Mouse (Mus musculus) forebrain, embryonic 14.5 days (tissue): ENCODE measurements around the gene Castor1. TPM values are rescaled to one million over a fixed set of nuclear protein-coding genes. Genes with fewer than 3 reads are reported as not detected.
A peak's percentile ranks its signal among the peaks of the same experiment; 100 is the strongest.

Experiments
- ATAC-seq: fragments of 200-750 bp; cut with Nextera tagmentation; 2 replicates; pipeline ENCODE4 v1.8.0; 2017; ENCODE audit warnings: mild to moderate bottlenecking, moderate library complexity
- DNase-seq: peaks from one replicate; pipeline ENCODE4 v3.0.0-alpha.2; 2015; ENCODE audit warnings: low spot score
- H3K27ac ChIP-seq: fragments of 300-500 bp; sonication (generic); 2 replicates; pipeline ENCODE4 v1.5.1; 2014; ENCODE audit warnings: low read depth, mild to moderate bottlenecking, control low read depth, low read length, moderate library complexity
- H3K27me3 ChIP-seq: fragments of 300-500 bp; sonication (generic); replicated peaks from 2 replicates; pipeline ENCODE4 v1.6.1; 2014; ENCODE audit warnings: low read length, control low read depth, mixed read lengths; ENCODE audit not compliant: control insufficient read depth, insufficient read depth
- H3K36me3 ChIP-seq: fragments of 300-500 bp; sonication (generic); 2 replicates; pipeline ENCODE4 v1.6.1; 2014; ENCODE audit warnings: low read length, control low read depth; ENCODE audit not compliant: control insufficient read depth, insufficient read depth
- H3K4me1 ChIP-seq: fragments of 300-500 bp; sonication (generic); 2 replicates; pipeline ENCODE4 v1.6.1; 2014; ENCODE audit warnings: antibody characterized with exemption, low read length, control low read depth; ENCODE audit not compliant: control insufficient read depth, insufficient read depth
- H3K4me2 ChIP-seq: fragments of 300-500 bp; sonication (generic); 2 replicates; pipeline ENCODE4 v1.6.1; 2014; ENCODE audit warnings: mild to moderate bottlenecking, control low read depth, low read length
- H3K4me3 ChIP-seq: fragments of 300-500 bp; sonication (generic); 2 replicates; pipeline ENCODE4 v1.5.1; 2014; ENCODE audit warnings: low read depth, low read length, control low read depth
- H3K9ac ChIP-seq: fragments of 300-500 bp; sonication (generic); 2 replicates; pipeline ENCODE4 v1.6.1; 2014; ENCODE audit warnings: mild to moderate bottlenecking, low read length, control low read depth, moderate library complexity
- H3K9me3 ChIP-seq: fragments of 300-500 bp; sonication (generic); replicated peaks from 2 replicates; pipeline ENCODE4 v1.6.1; 2016; ENCODE audit warnings: low read length, control low read depth, mixed read lengths; ENCODE audit not compliant: control insufficient read depth
- WGBS: fragments of 180-500 bp; shearing (Covaris S2); extraction: QIAGEN DNeasy Blood & Tissue Kit; methylation state at CpG from one replicate; pipeline ENCODE4 v1.1.7; 2014; 5-methylcytosine and 5-hydroxymethylcytosine counted together
- polyA plus RNA-seq: library from polyadenylated mRNA; unstranded; fragments of >200 nt; fragmentation: Nextera tagmentation; extraction: Ambion mirVana; gene quantifications from 2 replicates; pipeline ENCODE4 v1.2.1, GENCODE M21; 2014

Castor1 gene
- polyA plus RNA-seq, 1 experiment from 2014 or later, result 1.8 TPM

DNA sequence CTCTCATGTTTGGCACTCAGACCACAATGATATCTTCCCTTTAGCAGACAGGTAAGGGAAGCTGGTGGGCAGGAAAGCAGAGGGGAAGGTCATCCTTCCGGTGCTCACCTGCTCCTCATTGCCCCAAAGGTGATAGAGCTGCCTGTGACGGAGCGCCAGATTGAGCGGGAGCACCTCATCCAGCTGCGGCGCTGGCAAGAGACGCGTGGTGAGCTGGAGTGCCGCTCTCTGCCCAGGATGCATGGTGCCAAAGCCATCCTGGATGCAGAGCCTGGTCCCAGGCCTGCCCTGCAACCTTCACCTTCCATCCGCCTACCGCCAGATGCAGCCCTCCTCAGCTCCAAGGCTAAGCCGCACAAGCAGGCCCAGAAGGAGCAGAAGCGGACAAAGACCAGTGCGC lies 3.5 kb upstream of the Castor1 start:
- peaks cover 38% of the 10 kb centered on the region for H3K36me3 ChIP-seq
- H3K4me1 ChIP-seq, result no peaks in the 10 kb centered on the region
- no peak overlapping the region for H3K4me3 ChIP-seq
- no peak for DNase-seq
- H3K9ac ChIP-seq, result no peak overlapping the region
- no peaks in the 10 kb centered on the region for H3K9me3 ChIP-seq
- no peak overlapping the region for H3K27ac ChIP-seq
- H3K27me3 ChIP-seq, result peaks cover 8% of the 10 kb centered on the region; the same call in 1 of the 2 replicates
- 95% methylated on average over 14 of the region's 14 CpGs for WGBS
- no peak overlapping the region for H3K4me2 ChIP-seq
- ATAC-seq, result no peak

DNA sequence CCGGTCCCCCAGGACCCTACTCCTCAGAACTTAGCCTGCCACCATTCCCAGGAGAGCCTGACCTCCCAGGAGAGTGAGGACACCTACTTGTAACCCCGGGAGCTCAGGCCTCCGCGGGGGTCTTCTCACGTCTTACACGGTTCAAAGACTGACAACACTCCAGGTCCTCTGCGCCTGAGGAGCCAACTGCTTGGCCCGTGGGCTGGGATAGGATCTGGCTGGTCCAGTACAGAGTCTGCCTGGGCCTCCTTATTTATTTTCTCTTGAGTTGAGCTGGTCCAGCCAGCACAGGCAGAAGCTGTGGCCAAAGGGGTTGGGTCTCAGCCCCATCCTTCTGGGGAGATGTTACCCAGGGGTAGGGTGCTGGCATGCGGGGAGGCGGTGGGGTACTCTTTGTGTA lies 3.0 kb upstream of the Castor1 start:
- peaks cover 35% of the 10 kb centered on the region for H3K36me3 ChIP-seq
- no peak overlapping the region for H3K27ac ChIP-seq
- no peak overlapping the region for H3K4me2 ChIP-seq
- H3K27me3 ChIP-seq, result peaks cover 8% of the 10 kb centered on the region; the same call in 1 of the 2 replicates
- no peaks in the 10 kb centered on the region for H3K9me3 ChIP-seq
- no peak for ATAC-seq
- no peaks in the 10 kb centered on the region for H3K4me1 ChIP-seq
- no peak overlapping the region for H3K4me3 ChIP-seq
- H3K9ac ChIP-seq, result no peak overlapping the region
- 86% methylated on average over 10 of the region's 10 CpGs for WGBS
- DNase-seq, result no peak

DNA sequence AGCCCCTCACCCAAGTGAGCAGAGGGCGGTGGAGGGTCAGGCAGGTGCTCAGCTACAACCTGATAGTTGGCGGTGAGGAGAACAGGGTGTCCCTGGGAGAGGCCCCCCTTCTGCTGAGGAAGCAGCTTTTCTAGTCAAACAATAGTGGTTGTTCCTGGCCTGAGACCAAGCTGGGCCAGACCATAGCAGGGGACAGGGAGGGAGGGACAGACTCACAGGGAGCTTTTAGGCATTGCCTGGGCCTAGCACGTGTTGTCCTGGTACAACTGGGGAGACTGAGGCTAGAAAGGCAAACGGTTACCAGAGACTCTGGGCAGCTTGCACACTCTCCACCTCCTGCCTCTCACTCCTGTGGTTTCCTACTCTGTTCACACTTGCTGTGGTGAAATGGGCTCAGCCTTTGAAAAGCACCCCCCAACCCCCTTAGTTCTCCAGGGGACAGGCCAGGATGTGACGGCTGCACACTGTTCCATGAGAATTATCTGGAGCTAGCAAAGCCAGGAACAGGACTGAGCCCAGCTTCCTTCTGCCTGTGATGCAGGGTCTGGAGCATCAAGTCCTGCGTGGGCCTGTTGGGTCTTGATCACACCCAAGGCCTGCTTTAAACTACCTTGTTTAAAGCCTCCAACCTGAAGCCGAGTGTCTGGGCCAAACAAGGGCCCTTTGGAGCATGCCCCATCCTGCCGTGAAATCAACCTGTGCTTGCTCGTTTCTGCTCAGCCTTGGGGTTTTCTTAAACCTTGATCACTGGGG lies 1.6 kb upstream of the Castor1 start:
- no peak overlapping the region for H3K9ac ChIP-seq

DNA sequence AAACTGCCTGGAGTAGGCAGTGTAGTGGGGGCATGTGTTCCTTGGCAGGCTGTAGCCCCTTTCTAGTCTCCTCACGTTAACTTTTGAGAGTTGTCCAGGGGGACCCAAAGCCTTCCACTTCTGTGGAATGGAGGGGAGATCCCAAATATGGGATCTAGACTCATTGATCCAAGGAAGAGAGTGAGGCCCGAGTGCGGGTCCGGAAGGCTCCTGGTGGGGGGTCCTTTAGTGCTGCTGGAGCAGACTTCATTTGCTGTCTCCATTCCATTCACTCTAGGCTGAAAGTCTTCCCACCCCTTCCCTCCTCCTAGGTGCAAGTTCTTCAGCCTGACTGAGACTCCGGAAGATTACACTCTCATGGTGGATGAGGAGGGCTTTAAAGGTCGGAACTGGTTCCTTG lies 612 bp downstream of the Castor1 start:
- Histone ChIP-seq H3K9me3 (no peaks in the 10 kb centered on the region), H3K4me3 (peak overlapping the region; percentile 38), H3K9ac (no peak overlapping the region; the same call in 1 of the 2 replicates), H3K4me1 (no peaks in the 10 kb centered on the region), H3K27ac (no peak overlapping the region), H3K4me2 (peak overlapping the region; percentile 72), H3K36me3 (peaks cover 11% of the 10 kb centered on the region), H3K27me3 (peaks cover 8% of the 10 kb centered on the region; the same call in 1 of the 2 replicates)
- no peak for ATAC-seq
- WGBS, result 13% methylated on average over 6 of the region's 6 CpGs
- no peak for DNase-seq

More for the DNA sequence above, 1.6 kb upstream of the Castor1 start:
- Histone ChIP-seq H3K36me3 (peaks cover 28% of the 10 kb centered on the region), H3K4me3 (no peak overlapping the region), H3K9me3 (no peaks in the 10 kb centered on the region), H3K4me1 (no peaks in the 10 kb centered on the region), H3K27me3 (peaks cover 8% of the 10 kb centered on the region; the same call in 1 of the 2 replicates), H3K27ac (no peak overlapping the region), H3K4me2 (no peak overlapping the region)
- DNase-seq (no peak), ATAC-seq (no peak)
- WGBS, result 76% methylated on average over 9 of the region's 9 CpGs

DNA sequence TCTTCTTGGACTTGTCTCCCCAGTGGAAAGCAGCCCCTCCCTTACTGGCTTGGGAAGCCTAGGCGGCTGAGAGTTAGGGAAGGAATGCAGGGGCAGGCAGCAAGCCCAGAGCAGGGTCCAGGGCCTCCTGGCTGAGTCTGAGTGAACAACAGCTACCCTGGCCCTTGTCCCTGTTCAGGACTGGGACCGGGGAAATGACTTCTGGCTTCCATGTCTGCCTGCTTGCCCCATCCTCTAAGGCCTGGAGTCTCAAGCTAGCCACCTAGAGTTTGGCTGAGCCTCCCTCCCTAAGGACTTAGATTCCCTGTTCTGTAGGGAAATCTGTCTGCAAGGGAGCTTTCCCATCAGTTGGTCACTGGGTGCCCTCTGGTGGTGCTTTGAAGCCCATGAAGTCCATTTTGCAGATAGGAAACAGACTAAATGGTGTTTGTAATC lies 1.3 kb downstream of the Castor1 start:
- Histone ChIP-seq H3K9ac (no peak overlapping the region), H3K4me1 (no peaks in the 10 kb centered on the region), H3K27ac (no peak overlapping the region), H3K4me3 (no peak overlapping the region), H3K9me3 (no peaks in the 10 kb centered on the region), H3K36me3 (peaks cover 6% of the 10 kb centered on the region), H3K27me3 (peaks cover 8% of the 10 kb centered on the region; the same call in 1 of the 2 replicates), H3K4me2 (no peak overlapping the region)
- 16% methylated on average over 2 of the region's 2 CpGs for WGBS
- DNase-seq (peak; percentile 80), ATAC-seq (peak; percentile 38; the same call in 1 of the 2 replicates)

DNA sequence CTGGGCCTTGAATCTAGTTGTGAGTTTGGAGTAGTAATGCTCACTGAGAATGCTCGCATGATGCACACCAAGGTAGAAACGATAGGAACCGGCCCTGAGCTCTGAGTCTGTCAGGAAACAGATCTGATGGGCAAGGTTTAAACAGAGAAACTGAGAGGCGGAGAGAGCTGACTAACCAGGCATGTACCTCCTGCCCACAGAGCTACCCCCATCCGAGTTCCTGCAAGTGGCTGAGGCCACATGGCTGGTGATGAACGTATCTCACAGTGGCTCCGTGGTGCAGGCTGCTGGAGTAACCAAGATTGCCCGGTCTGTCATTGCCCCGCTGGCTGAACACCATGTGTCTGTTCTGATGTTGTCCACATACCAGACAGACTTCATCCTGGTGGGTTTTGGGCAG lies 1.9 kb downstream of the Castor1 start:
- ATAC-seq, result no peak
- Histone ChIP-seq H3K4me1 (no peaks in the 10 kb centered on the region), H3K36me3 (peaks cover 3% of the 10 kb centered on the region), H3K4me2 (no peak overlapping the region), H3K9ac (no peak overlapping the region), H3K27ac (no peak overlapping the region), H3K9me3 (no peaks in the 10 kb centered on the region), H3K27me3 (peaks cover 8% of the 10 kb centered on the region; the same call in 1 of the 2 replicates), H3K4me3 (no peak overlapping the region)
- WGBS, result 66% methylated on average over 9 of the region's 9 CpGs
- no peak for DNase-seq

DNA sequence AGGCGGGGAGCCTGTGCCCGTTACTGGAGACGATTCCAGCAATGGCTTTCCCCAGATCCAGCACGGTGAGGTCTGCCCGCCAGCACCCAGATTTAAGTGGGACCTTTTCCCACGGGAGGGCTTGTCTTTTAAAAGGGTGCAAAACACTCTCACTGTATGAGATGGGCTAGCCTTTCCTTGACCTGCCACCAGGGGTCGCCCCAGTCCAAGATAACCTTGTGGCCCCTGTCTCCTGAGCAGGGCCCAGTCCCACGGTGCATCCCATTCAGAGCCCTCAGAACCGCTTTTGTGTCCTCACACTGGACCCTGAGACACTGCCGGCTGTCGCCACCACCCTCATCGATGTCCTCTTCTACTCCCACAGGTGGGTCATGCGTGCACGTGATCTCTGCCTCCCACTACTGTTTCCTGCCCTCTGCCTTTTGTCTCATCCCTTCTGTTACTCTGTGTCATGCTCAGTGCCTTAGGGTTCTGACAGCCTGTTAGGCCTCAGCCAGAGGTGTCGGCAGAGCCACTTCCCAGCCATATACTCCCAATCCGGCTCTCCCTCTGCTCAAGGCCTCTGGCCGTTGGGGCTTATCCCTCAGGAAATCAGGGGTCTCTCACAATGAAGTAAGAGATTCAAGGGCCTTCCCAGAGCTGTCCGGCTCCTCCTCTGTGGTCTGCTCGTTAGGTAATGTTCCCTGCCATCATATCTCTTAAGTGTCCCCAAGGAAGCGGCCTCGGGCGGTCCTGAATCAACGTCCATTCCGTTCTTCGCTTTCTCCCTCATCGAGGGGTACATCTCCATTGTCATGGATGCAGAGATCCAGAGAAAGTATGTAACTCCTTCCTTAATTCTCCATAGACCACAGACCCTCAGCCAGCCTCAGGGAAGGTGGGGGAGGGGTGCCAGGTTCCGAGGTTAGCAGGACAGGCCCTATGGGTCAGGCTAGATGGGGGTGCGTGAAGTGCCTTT lies 2.7 kb downstream of the Castor1 start:
- WGBS, result 47% methylated on average over 28 of the region's 28 CpGs
- Histone ChIP-seq H3K4me2 (no peak overlapping the region), H3K9ac (no peak overlapping the region), H3K27ac (no peak overlapping the region), H3K4me3 (no peak overlapping the region), H3K36me3 (no peaks in the 10 kb centered on the region), H3K4me1 (no peaks in the 10 kb centered on the region), H3K27me3 (peaks cover 8% of the 10 kb centered on the region; the same call in 1 of the 2 replicates), H3K9me3 (no peaks in the 10 kb centered on the region)
- DNase-seq (peak; percentile 56), ATAC-seq (no peak)

DNA sequence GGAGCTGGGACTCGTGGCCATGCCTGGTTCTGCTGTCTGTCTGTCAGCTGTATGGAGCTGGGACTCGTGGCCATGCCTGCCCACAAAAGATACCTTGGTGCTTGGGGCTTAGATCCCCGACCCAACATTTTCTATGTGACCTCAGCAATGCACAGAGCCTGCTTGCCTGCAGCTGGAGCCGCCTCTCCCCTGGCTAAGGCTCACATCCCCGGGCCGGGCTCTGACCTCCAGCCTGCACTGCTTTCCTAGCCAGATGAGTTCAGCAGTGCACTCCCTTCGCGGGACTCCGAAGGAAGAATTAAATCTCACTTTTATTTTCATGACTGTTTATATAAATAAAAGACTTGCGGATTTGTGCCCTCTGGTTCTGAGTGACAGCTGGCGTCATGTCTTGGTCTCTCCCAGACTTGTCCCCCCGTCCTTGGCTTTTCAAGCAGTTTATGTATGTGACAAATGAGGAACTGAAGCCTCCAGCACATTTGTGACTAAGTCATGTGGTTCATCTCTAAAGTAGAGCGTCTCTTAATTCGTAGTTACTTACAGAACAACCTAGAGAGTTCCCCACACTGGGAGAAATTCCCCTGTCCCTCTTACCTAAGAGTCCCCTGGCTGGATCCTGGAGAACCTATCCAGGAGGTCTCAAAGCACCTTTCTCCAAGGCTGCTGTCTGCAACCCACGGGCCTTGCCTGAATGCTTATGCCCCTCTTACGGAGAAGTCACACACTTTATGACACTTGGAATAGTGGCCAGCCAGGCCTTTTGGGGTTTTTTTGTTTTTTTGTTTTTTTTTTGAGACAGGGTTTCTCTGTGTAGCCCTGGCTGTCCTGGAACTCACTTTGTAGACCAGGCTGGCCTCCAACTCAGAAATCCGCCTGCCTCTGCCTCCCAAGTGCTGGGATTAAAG lies 4.3 kb downstream of the Castor1 start:
- Histone ChIP-seq H3K9ac (no peak overlapping the region), H3K36me3 (no peaks in the 10 kb centered on the region), H3K4me3 (no peak overlapping the region), H3K4me2 (no peak overlapping the region), H3K27ac (no peak overlapping the region), H3K4me1 (no peaks in the 10 kb centered on the region), H3K27me3 (peaks cover 8% of the 10 kb centered on the region; the same call in 1 of the 2 replicates), H3K9me3 (no peaks in the 10 kb centered on the region)
- 73% methylated on average over 17 of the region's 17 CpGs for WGBS
- ATAC-seq, result no peak
- DNase-seq, result no peak
